Mouse (Mus musculus) gastrocnemius, postnatal 10 days (tissue): Measurements from ENCODE around the gene Gm20422. TPM values are rescaled to one million over a fixed set of nuclear protein-coding genes. Genes with fewer than 3 reads are reported as not detected.

ENCODE experiments used
- DNase-seq: peaks from one replicate; pipeline ENCODE4 v3.0.0; 2021; ENCODE audit warnings: mixed read lengths
- long read RNA-seq, 2 experiments: library from polyadenylated mRNA; stranded (forward); transcript quantifications; one replicate each; pipeline ENCODE4 v2.0.0; 2021
- total RNA-seq, 2 experiments: library from RNA; stranded (reverse); gene quantifications; 2 replicates each; pipeline ENCODE4 v1.2.3; 2021

Gm20422 gene
- total RNA-seq = 1 to 10 TPM; 2.6 to 3.9 TPM
- long read RNA-seq, experiment 1, partial matches to known transcripts = 0 of 1 reads
- long read RNA-seq, experiment 1, other reads (novel, unspliced or antisense) = 1 of 1 reads
- long read RNA-seq, experiment 2, partial matches to known transcripts = 0 of 1 reads
- long read RNA-seq, experiment 2, other reads (novel, unspliced or antisense) = 1 of 1 reads

GRCm38 (mm10) chr8:69774503-69775148, at the start of gene Gm20422:
Gene Gm20422, minus strand, starts transcription at chr8:69774886.
- peak; percentile 82 for DNase-seq

GRCm38 (mm10) chr8:69822386-69823191, 47.9 kb upstream of the Gm20422 start, which contains the start of gene Lpar2:
Gene Lpar2, plus strand, starts transcription at chr8:69822429.
- DNase-seq = no peak

- DNase-seq = no peak
Measured at GRCm38 (mm10) chr8:69821971-69822385, 47.3 kb upstream of the Gm20422 start.

- no peak for DNase-seq
Measured at GRCm38 (mm10) chr8:69820466-69820865, 45.8 kb upstream of the Gm20422 start.

- DNase-seq = no peak
Measured at GRCm38 (mm10) chr8:69815396-69815795, 40.7 kb upstream of the Gm20422 start.

- no peak for DNase-seq
Measured at GRCm38 (mm10) chr8:69814881-69815280, 40.2 kb upstream of the Gm20422 start.

GRCm38 (mm10) chr8:69809820-69810219, 35.1 kb upstream of the Gm20422 start:
- DNase-seq = no peak

- no peak for DNase-seq
Measured at GRCm38 (mm10) chr8:69808864-69809403, 34.2 kb upstream of the Gm20422 start.

GRCm38 (mm10) chr8:69808094-69808863, 33.6 kb upstream of the Gm20422 start, which contains the start of gene Gmip:
Gene Gmip, plus strand, starts transcription at chr8:69808679.
- DNase-seq = peak; percentile 74

GRCm38 (mm10) chr8:69807236-69807635, 32.5 kb upstream of the Gm20422 start:
- peak; percentile 10 for DNase-seq

- peak; percentile 5 for DNase-seq
Measured at GRCm38 (mm10) chr8:69805491-69805890, 30.8 kb upstream of the Gm20422 start.

- DNase-seq = peak; percentile 4
Measured at GRCm38 (mm10) chr8:69805086-69805485, 30.4 kb upstream of the Gm20422 start.

- DNase-seq = peak; percentile 0
Measured at GRCm38 (mm10) chr8:69804537-69804936, 29.9 kb upstream of the Gm20422 start.

- DNase-seq = peak; percentile 5
Measured at GRCm38 (mm10) chr8:69803366-69803765, 28.7 kb upstream of the Gm20422 start.

GRCm38 (mm10) chr8:69802216-69802615, 27.5 kb upstream of the Gm20422 start:
- DNase-seq = peak; percentile 0

GRCm38 (mm10) chr8:69801796-69802195, 27.1 kb upstream of the Gm20422 start:
- DNase-seq = peak; percentile 1

- DNase-seq = no peak
Measured at GRCm38 (mm10) chr8:69799946-69800345, 25.3 kb upstream of the Gm20422 start.

GRCm38 (mm10) chr8:69799261-69799660, 24.6 kb upstream of the Gm20422 start:
- no peak for DNase-seq

- no peak for DNase-seq
Measured at GRCm38 (mm10) chr8:69797661-69798060, 23.0 kb upstream of the Gm20422 start.

- DNase-seq = no peak
Measured at GRCm38 (mm10) chr8:69796721-69797345, 22.1 kb upstream of the Gm20422 start.

GRCm38 (mm10) chr8:69794901-69795300, 20.2 kb upstream of the Gm20422 start:
- no peak for DNase-seq
